13 mouse cellular contexts compared by ENCODE assay signal in the genomic region with DNA sequence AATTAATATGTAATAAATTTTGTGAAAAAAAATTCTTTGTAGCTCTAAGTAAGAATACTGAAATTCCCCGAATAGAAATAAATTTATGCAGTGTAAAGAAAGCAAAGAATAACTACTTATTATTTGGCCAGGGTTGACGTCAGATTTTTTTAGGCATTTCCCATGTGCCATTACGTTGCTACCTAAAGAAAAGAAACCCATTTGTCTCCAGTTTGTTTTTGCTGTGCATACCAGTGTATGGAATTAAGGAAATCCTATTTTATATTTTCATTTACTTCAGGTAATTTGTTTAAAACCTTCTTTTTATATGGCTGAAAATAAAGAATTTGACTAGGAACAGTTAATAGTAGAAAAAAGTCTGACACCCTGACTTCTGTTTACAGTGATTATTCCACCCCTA.
"Had no signal": no experiment of that assay in that cellular context is flagged by ENCODE, and none has a peak within 500 bp of the region (broad histone marks: within the 10 kb centered on the region; RNA-seq: fewer than 3 reads in every experiment).

No protein-coding gene starts in this region.

- H3K4me2 ChIP-seq: liver, embryonic 11.5 days; liver, embryonic 15.5 days; stomach, embryonic 15.5 days had no signal

- ATAC-seq: lung, postnatal 0 days had no signal

- H3K9ac ChIP-seq: liver, embryonic 15.5 days; stomach, embryonic 15.5 days had no signal

- H3K4me3 ChIP-seq: limb, embryonic 10.5 days; liver, embryonic 15.5 days; stomach, embryonic 15.5 days had no signal

- H3K36me3 ChIP-seq: limb, embryonic 10.5 days; liver, embryonic 15.5 days; stomach, embryonic 15.5 days had no signal

- H3K9me3 ChIP-seq: limb, embryonic 10.5 days; liver, embryonic 15.5 days; stomach, embryonic 15.5 days had no signal

- H3K27ac ChIP-seq: limb, embryonic 10.5 days; liver, embryonic 15.5 days; stomach, embryonic 15.5 days had no signal

- H3K4me1 ChIP-seq: limb, embryonic 10.5 days; liver, embryonic 15.5 days; stomach, embryonic 15.5 days had no signal

- H3K27me3 ChIP-seq: liver, embryonic 15.5 days; stomach, embryonic 15.5 days had no signal

- DNase-seq: kidney, adult 11 months; kidney, postnatal 10 days; kidney, postnatal 4 days; lung, adult 2 months; lung, postnatal 36 days; right cerebral cortex, postnatal 14 days; thymus, adult 2 months; thymus, postnatal 25 days had no signal
